Mouse (Mus musculus) left cerebral cortex, adult 18-20 months (tissue): ENCODE results near the gene Ripk1. TPM values are rescaled to one million over a fixed set of nuclear protein-coding genes. Genes with fewer than 3 reads are reported as not detected.
"Not testable (repeated sequence)": the region's sequence is repeated elsewhere in the genome, so short reads cannot be mapped to it uniquely, and the experiment has no call there.

Experiments
- DNase-seq, 2 experiments: peaks; one replicate each; pipeline ENCODE4 v3.0.0; 2021 to 2022; ENCODE audit warnings: low spot score in 2 of 2, mixed read lengths in 1 of 2
- total RNA-seq, 2 experiments: library from RNA; stranded (reverse); gene quantifications; 2 replicates each; pipeline ENCODE4 v1.2.3; 2021

Ripk1 gene
- total RNA-seq, 2 experiments from 2014 or later, result 5.2 to 5.8 TPM

DNA sequence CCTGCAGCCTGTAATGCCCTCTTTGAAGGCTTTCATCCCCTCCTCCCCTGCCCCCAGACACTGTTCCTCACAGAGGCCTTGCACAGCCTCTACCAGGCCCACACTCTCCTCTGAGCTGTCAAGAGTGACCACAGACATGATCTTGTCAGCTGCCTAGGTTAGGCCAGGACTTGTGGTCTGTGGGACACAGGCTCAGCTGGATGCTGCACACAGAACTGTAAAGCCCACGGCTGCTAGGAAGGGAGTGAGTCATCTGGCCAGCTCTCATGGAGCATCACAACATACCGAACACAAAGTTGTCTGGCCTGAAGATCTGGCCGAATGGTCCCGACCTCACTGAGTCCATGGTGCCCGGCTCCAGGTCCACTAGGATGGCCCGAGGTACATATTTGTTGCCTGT, 73.7 kb downstream of the Ripk1 start:
- not testable (repeated sequence) for DNase-seq

DNA sequence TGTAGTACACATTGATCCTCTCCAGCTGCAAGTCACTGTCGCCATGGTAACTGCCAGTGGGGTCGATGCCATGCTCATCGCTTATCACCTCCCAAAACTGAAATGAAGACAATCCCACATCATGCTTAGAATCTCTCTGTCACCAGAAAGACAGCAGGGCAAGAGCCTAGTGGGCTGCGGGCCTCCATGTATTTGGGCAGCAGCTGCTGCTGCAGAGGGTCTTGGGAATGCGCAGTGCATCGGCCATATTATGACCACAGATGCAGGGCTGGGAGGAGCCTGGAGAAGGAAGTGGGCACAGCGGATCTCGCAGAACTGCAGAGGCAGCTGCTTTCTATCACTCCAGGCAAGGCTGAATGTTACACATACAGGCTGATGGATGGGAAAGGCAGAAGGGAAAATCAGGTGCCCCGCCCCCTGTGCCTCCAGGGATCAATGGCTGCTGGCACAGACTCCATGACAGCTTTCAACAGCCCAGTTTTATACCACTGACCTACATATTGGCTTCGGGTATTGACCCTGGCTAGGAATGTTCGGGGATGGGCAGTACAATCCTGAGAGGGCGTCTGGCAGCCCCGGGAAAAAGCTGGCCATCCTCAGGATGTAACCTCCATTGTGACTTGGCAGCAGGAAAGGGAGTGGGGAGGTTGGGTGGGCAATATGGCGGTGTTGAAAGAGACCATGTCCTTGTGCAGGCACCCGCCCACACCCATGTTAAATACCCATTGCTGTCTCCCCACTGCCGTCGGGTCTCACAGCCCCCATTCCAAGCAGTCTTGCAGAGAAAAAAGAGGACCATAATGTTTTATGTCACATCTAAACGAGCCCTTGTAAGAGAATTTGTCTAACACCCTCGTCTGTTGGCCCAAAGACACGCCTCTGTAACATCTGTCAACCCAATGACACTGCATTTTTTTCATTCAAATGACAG, 74.7 kb downstream of the Ripk1 start:
- peak; percentile 38 to 52 for DNase-seq

DNA sequence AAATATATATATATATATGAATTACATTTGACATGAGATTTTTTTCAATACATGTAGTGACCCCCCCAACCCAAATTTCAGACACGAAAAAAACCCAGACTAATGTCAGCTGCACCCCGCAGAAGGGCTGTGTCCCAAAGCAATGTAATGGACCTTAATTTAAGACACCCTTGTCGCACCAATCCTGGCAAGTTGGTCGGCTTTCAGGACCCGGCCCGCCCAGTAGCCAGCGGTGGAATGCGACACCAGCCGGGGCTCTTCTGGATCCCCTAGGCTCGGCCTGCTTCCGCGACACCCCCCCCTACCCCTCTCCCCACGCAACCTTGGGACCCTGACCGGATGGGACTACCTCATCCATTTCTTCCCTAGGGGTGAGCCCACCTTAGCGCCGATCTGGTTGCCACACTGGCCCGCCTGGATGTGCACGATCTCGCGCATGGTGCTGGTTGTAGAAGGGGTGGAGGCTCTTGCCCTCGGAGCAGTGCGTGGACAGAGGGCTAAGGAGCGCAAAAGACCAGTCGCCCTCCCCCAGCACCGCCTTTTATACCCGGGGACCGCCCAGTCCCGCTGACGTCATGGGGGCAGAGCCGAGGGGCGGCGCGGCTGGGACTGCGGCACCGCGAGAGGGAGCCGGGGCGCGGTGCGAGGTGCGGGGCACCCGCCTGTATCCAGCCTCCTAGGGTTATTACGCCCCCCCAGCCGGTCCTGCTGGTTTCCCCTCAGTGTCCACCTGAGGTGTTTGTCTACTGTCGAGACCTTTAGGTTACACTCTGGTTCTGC, 75.5 kb downstream of the Ripk1 start, which contains the start of gene Tubb2a:
Gene Tubb2a (minus strand): TSS at position 516 of the 780 bp plus-strand sequence.
- DNase-seq, result peak; percentile 91

DNA sequence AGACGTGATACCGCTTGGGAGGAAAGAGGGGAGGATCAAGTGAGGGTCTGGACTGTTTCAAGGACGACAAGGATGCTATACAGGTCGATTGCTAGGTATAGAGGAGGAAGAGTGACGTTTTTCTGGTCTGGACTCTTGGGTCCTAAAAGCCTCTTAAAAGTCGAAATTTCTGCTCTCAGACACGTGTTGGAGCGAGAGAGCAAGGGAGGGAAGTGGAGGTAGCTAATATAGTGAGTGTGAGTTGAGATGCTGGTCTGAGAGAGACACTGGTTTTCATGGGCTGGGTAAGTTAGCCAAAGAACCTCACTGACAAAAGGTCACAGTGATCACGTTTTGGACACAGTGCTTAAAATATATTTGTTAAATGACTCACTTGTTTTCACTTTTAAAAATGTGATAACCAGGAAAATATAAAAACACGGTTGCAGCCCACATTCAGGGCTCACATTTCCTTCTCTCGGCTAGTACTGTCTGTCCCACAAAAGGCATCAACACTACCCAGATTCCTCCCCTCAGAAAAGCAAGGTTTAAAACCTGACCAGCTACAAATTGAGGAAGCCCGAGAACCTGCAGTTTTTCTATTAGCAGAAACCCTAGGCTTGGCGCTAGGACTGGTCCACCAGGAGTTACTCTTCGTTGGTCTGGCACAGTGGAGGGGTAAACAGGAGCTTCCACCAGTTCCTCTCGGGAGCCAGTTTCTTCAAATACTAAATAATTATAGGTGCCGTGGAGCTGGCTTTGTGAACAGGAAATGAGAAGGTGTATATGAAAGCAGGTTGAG, 76.5 kb downstream of the Ripk1 start:
- DNase-seq, result no peak

GRCm38 (mm10) chr13:34079801-34080200, 77.6 kb downstream of the Ripk1 start:
- DNase-seq, result no peak

DNA sequence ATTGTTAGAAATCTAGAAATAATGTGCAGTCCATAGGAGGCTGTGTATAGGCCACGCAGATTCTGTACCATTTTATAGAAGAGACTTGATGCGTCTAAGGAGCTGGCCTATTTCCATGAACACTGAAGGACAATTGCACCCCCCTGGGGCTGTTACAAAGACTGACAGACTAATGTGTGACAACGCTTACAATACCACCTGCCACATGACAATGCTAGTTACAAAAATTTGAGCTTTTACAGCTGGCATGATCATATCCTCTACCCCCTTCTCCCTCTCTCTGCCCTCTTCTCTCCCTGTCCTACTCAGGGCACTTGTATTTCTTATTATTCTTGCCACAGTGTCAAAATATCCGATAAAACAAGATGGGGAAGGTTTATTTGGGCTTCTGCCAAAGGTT, 79.8 kb downstream of the Ripk1 start:
- no peak for DNase-seq

DNA sequence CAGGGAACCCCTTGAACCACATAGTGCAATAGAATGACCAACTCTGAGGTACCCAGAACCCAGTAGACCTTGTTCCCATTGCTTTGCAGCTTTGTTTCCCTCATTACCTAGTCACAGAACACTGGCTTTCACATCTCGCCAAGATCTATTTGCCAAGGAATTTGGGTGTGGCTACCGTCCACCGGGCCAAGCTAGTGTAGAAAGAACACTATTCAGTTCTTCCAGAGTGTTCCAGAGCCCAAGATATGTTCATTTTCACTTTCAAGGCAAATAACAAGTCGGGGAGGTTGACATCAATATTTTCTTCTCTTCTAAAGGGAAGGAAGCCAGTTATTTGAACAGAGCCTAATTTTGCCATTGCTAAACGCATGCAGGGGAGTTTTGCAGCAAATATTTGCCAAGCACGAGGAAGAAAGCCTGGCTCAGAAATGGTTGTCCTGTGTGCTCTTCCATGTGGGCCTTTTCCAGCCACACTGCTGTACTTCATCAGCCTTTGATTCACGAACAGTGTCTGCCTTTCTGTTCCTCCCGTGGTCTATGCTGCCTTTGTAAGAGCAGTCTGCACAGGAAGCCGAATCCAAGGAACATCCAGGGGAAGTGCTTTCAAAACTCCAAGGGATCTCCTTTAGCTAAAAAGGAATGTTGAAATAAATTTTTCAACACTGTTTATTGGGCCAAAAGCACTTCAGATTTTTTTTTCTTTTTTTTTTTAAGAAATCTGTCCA, 82.0 kb downstream of the Ripk1 start:
- DNase-seq, result no peak

Other genes starting within 250 kb of the Ripk1 start
- not detected for gene Serpinb6e, start 159.0 kb upstream of the Ripk1 start, total RNA-seq
- gene Serpinb6c, start 96.7 kb upstream of the Ripk1 start, total RNA-seq, result 1 to 10 TPM; 1.1 to 1.2 TPM
- gene Nqo2, start 37.7 kb upstream of the Ripk1 start, total RNA-seq, result 1 to 10 TPM; 6.2 to 6.7 TPM
- 10 to 100 TPM; 39.4 to 40.8 TPM for gene Serpinb6a, start 431 bp downstream of the Ripk1 start, total RNA-seq
- gene Bphl, start 35.2 kb downstream of the Ripk1 start, total RNA-seq, result 10 to 100 TPM; 44.4 to 50.6 TPM
- 100 to 1,000 TPM; 781 to 791 TPM for gene Tubb2a, start 75.6 kb downstream of the Ripk1 start, total RNA-seq
- 100 to 1,000 TPM; 169 to 171 TPM for gene Tubb2b, start 128.1 kb downstream of the Ripk1 start, total RNA-seq
- 10 to 100 TPM; 17.0 to 20.6 TPM for gene Psmg4, start 160.6 kb downstream of the Ripk1 start, total RNA-seq